Mouse (Mus musculus) adrenal gland, postnatal 10 days (tissue): ENCODE results near the gene Pcbp4. TPM values are rescaled to one million over a fixed set of nuclear protein-coding genes. Genes with fewer than 3 reads are reported as not detected.

Source experiments
- DNase-seq: peaks from one replicate; pipeline ENCODE4 v3.0.0; 2021; ENCODE audit warnings: mixed read lengths
- total RNA-seq, 2 experiments: library from RNA; stranded (reverse); gene quantifications; 2 replicates each; pipeline ENCODE4 v1.2.3; 2021

Pcbp4 gene
- total RNA-seq, 2 experiments from 2014 or later: 28.6 to 42.5 TPM

GRCm38 (mm10) chr9:106447348-106447747 lies 5.7 kb upstream of the Pcbp4 start, which contains the start of the genes Abhd14b and Abhd14a:
Gene Abhd14b (plus strand): TSS chr9:106447459.
Gene Abhd14a (minus strand): TSS chr9:106447678.
- DNase-seq: peak; percentile 96

- DNase-seq: no peak
Measured at GRCm38 (mm10) chr9:106447951-106448350, 5.1 kb upstream of the Pcbp4 start.

GRCm38 (mm10) chr9:106448498-106449031 lies 4.5 kb upstream of the Pcbp4 start:
- peak; percentile 82 for DNase-seq

- DNase-seq: no peak
Measured at GRCm38 (mm10) chr9:106449947-106450346, 3.1 kb upstream of the Pcbp4 start.

- DNase-seq: peak; percentile 86
Measured at GRCm38 (mm10) chr9:106450661-106451060, 2.4 kb upstream of the Pcbp4 start.

GRCm38 (mm10) chr9:106451298-106451697 lies 1.8 kb upstream of the Pcbp4 start:
- DNase-seq: no peak

GRCm38 (mm10) chr9:106451899-106452298 lies 1.2 kb upstream of the Pcbp4 start:
- no peak for DNase-seq

GRCm38 (mm10) chr9:106452351-106452750 lies 740 bp upstream of the Pcbp4 start:
- DNase-seq: no peak

- DNase-seq: peak; percentile 46
Measured at GRCm38 (mm10) chr9:106452821-106453220, 270 bp upstream of the Pcbp4 start.

GRCm38 (mm10) chr9:106454071-106454761 lies 1.1 kb downstream of the Pcbp4 start:
- no peak for DNase-seq

- no peak for DNase-seq
Measured at GRCm38 (mm10) chr9:106454888-106455681, 2.0 kb downstream of the Pcbp4 start.

- DNase-seq: no peak
Measured at GRCm38 (mm10) chr9:106456325-106457162, 3.5 kb downstream of the Pcbp4 start.

- no peak for DNase-seq
Measured at GRCm38 (mm10) chr9:106457163-106457559, 4.1 kb downstream of the Pcbp4 start.

- no peak for DNase-seq
Measured at GRCm38 (mm10) chr9:106457920-106458319, 4.8 kb downstream of the Pcbp4 start.

GRCm38 (mm10) chr9:106459946-106460345 lies 6.9 kb downstream of the Pcbp4 start:
- no peak for DNase-seq

GRCm38 (mm10) chr9:106460401-106461025 lies 7.4 kb downstream of the Pcbp4 start:
- DNase-seq: no peak

- DNase-seq: no peak
Measured at GRCm38 (mm10) chr9:106461026-106461415, 7.9 kb downstream of the Pcbp4 start.

- DNase-seq: no peak
Measured at GRCm38 (mm10) chr9:106461641-106462429, 8.7 kb downstream of the Pcbp4 start.

GRCm38 (mm10) chr9:106462430-106462800 lies 9.3 kb downstream of the Pcbp4 start:
- no peak for DNase-seq

GRCm38 (mm10) chr9:106463122-106464063 lies 10.3 kb downstream of the Pcbp4 start:
- DNase-seq: no peak
